Mouse (Mus musculus) left cerebral cortex, adult 18-20 months (tissue): Measurements from ENCODE around the gene Lce1i. TPM values are rescaled to one million over a fixed set of nuclear protein-coding genes. Genes with fewer than 3 reads are reported as not detected.
"Not testable (repeated sequence)": the region's sequence is repeated elsewhere in the genome, so short reads cannot be mapped to it uniquely, and the experiment has no call there.

ENCODE experiments used
- DNase-seq, 2 experiments: peaks; one replicate each; pipeline ENCODE4 v3.0.0; 2021 to 2022; ENCODE audit warnings: low spot score in 2 of 2, mixed read lengths in 1 of 2
- long read RNA-seq, 2 experiments: library from polyadenylated mRNA; stranded (forward); transcript quantifications; one replicate each; pipeline ENCODE4 v2.0.0; 2021
- total RNA-seq, 2 experiments: library from RNA; stranded (reverse); gene quantifications; 2 replicates each; pipeline ENCODE4 v1.2.3; 2021

The Lce1i gene
- total RNA-seq, result not detected
- long read RNA-seq, experiment 1, result 0 reads
- long read RNA-seq, experiment 2, result 0 reads

GRCm38 (mm10) chr3:92778799-92779198, at the start of gene Lce1i:
TSS of gene Lce1i (minus strand) at chr3:92778899.
- DNase-seq, result no peak

- no peak for DNase-seq
These were observed 48.4 kb upstream of the Lce1i start, which contains the start of gene Kprp for GRCm38 (mm10) chr3:92827108-92827507. TSS of gene Kprp (minus strand) at chr3:92827247.

- DNase-seq, result no peak
These were observed 47.1 kb upstream of the Lce1i start for GRCm38 (mm10) chr3:92825808-92826207.

DNA sequence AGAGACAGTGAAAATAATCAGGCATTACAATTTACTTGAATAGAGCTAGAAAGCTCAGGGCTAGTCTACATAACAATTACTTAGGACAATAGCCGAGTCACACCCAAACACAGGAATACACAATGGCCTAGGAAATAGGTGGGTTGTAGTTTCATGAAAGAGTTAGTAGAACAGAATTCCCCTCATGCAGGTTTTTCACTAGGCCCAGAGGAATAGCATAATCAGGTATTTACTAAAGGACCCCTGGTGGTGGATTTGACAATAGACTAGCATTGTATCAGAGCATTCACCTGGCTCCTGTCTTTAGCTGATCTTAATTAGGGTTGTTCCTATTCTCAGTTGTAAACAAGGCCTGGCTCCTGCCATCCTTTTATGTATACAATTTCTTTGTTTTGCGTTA, 37.3 kb upstream of the Lce1i start:
- not testable (repeated sequence) for DNase-seq

- DNase-seq, result no peak
These were observed 36.9 kb upstream of the Lce1i start for GRCm38 (mm10) chr3:92815581-92815980.

DNA sequence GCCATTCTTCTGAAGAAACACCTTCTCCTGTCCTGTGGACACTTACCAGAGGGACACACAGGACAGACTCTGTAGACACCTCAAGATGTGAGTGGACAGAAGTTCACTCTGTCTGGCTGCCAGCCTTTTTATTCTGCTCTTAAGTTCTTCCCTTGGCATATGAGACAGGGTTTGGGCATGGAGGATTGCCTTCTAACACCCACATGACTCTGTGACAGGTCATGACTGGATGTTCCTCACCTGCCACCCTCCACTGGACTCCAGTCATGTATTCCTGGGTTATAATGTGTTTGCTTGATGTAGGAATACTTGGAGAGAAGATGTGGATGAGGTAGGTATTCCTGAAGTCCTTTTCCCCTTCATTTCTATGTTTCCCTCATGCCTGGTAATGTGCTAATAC, 29.1 kb upstream of the Lce1i start, which contains the start of gene Lce1k:
Gene Lce1k, minus strand, starts transcription at position 101 of the 400 bp plus-strand sequence.
- no peak for DNase-seq

DNA sequence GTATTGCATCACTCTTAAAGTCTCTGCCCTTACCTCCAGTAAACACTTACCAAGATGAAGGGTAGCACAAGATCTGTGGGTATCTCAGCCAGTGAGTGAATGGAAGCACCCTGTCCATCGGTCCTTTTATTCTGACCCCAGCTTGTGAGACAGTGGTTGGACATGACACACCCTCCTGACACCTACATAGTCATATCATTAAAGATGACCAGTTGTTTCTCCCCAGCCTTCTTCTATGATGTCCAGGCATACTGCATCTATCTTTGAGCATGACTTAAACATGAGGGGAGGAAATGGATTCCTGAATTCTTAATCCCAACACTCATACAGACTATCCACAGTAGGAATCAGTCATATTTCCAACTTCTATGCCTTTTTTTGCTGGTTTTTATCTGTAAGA, 11.7 kb upstream of the Lce1i start, which contains the start of gene Lce1j:
Gene Lce1j, minus strand, starts transcription at position 101 of the 400 bp plus-strand sequence.
- DNase-seq, result no peak

DNA sequence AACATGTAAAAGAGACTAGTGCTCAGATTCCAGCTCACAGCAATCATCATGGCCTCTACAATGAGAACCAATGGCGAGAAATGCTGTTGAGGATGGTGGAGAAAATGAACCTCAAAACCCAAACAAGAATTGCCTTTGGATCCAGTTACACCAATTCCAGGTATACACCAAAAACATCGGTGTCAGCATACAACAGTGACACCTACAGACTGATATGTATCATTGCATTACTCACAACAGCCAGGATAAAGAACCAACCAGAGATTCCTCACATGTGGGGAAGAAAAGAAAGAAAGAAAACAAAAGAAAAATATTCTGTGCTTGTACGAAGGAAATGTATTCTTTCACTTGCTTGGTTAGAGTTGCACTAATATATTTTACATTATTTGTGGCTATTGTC, 7.1 kb downstream of the Lce1i start:
- DNase-seq, result no peak

- DNase-seq, result no peak
These were observed 13.7 kb downstream of the Lce1i start, which contains the start of gene Lce1h for GRCm38 (mm10) chr3:92764965-92765364. TSS of gene Lce1h (minus strand) at chr3:92765065.

DNA sequence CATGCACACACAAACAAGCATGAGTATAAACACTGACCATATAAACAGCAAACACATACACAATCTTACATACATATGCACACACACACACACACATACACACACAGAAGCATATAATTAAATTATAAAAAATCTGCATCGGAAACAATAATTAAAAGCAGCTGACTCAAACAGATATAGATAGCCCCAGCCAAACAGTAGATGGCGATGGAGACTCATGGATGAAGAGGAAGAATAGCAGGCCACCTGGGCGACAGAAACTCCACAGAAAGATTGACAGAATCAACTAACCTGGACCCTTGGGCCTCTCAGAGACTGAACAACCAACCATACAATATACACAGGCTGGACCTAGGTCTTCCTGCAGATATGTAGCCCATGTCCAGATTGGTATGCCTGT, 25.5 kb downstream of the Lce1i start:
- DNase-seq, result no peak

DNA sequence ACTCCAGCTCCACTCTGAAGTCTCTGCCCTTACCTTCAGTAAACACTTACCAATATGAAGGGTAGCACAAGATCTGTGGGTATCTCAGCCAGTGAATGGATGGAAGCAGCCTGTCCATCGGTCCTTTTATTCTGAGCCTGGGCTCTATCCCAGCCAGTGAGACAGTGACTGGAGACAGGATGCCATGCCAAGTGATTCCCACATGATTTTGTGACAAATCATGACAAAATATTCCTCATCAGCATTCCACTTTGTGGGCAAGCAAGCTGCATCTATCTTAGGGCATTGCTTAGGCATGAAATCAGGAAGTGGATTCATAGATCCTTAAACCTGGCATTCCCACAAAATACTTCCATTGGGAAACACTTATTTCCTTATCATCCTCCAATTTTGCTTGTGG, 26.5 kb downstream of the Lce1i start, which contains the start of gene Lce1g:
Gene Lce1g, minus strand, starts transcription at position 101 of the 400 bp plus-strand sequence.
- no peak for DNase-seq

GRCm38 (mm10) chr3:92738996-92739395, 39.7 kb downstream of the Lce1i start, which contains the start of gene Gm38119:
TSS of gene Gm38119 (minus strand) at chr3:92739096.
- DNase-seq, result no peak

Other genes with a start within 250 kb of the Lce1i start
- not detected for gene 2310046K23Rik, start 244.4 kb downstream of the Lce1i start, total RNA-seq
- not detected for gene Ivl, start 205.2 kb downstream of the Lce1i start, total RNA-seq
- gene Smcp, start 189.9 kb downstream of the Lce1i start, total RNA-seq, result not detected
- not detected for gene 2210017I01Rik, start 171.4 kb downstream of the Lce1i start, total RNA-seq
- not detected for gene Lce6a, start 157.2 kb downstream of the Lce1i start, total RNA-seq
- gene Lce1a1, start 130.6 kb downstream of the Lce1i start, total RNA-seq, result not detected
- not detected for gene Lce1b, start 122.0 kb downstream of the Lce1i start, total RNA-seq
- not detected for gene Lce1a2, start 108.6 kb downstream of the Lce1i start, total RNA-seq
- gene Lce1c, start 99.7 kb downstream of the Lce1i start, total RNA-seq, result not detected
- gene Lce1d, start 91.7 kb downstream of the Lce1i start, total RNA-seq, result not detected
- not detected for gene Lce1e, start 69.8 kb downstream of the Lce1i start, total RNA-seq
- gene Lce1f, start 58.5 kb downstream of the Lce1i start, total RNA-seq, result not detected
- not detected for gene Gm38119, start 39.8 kb downstream of the Lce1i start, total RNA-seq
- gene Lce1g, start 26.6 kb downstream of the Lce1i start, total RNA-seq, result not detected
- gene Lce1h, start 13.8 kb downstream of the Lce1i start, total RNA-seq, result not detected
- not detected for gene Lce1j, start 11.6 kb upstream of the Lce1i start, total RNA-seq
- gene Lce1k, start 29.0 kb upstream of the Lce1i start, total RNA-seq, result not detected
- gene Kprp, start 48.3 kb upstream of the Lce1i start, total RNA-seq, result not detected
- gene Lce1l, start 72.4 kb upstream of the Lce1i start, total RNA-seq, result not detected
- gene 2310050C09Rik, start 91.3 kb upstream of the Lce1i start, total RNA-seq, result not detected
- not detected for gene Lce3a, start 147.3 kb upstream of the Lce1i start, total RNA-seq
- not detected for gene Lce3b, start 154.1 kb upstream of the Lce1i start, total RNA-seq
- not detected for gene Lce3c, start 165.6 kb upstream of the Lce1i start, total RNA-seq
- not detected for gene Lce3d, start 178.5 kb upstream of the Lce1i start, total RNA-seq
- gene Lce3e, start 188.2 kb upstream of the Lce1i start, total RNA-seq, result not detected
- not detected for gene Lce3f, start 213.3 kb upstream of the Lce1i start, total RNA-seq
- not detected for gene Crct1, start 236.8 kb upstream of the Lce1i start, total RNA-seq
- gene Lce1m, start 240.2 kb upstream of the Lce1i start, total RNA-seq, result not detected